Mouse (Mus musculus): ENCODE data around the gene Erbb2. TPM values are rescaled to one million over a fixed set of nuclear protein-coding genes. Genes with fewer than 3 reads are reported as not detected.
A peak's percentile ranks its signal among the peaks of the same experiment; 100 is the strongest.

Gene Erbb2
- polyA plus RNA-seq, 1 experiment = 29.2 TPM

GRCm38 (mm10) chr11:98418939-98419547 lies 6.8 kb downstream of the Erbb2 start:
- DNase-seq (ENCODE audit: low spot score) = no peak

- no peak for DNase-seq (ENCODE audit: low spot score)
Measured at GRCm38 (mm10) chr11:98426592-98426991, 14.3 kb downstream of the Erbb2 start.

GRCm38 (mm10) chr11:98428436-98428835 lies 16.2 kb downstream of the Erbb2 start:
- no peak for DNase-seq (ENCODE audit: low spot score)

- DNase-seq (ENCODE audit: low spot score) = no peak
Measured at GRCm38 (mm10) chr11:98431743-98432502, 19.7 kb downstream of the Erbb2 start.

- no peak for DNase-seq (ENCODE audit: low spot score)
Measured at GRCm38 (mm10) chr11:98435723-98436122, 23.5 kb downstream of the Erbb2 start.

- DNase-seq (ENCODE audit: low spot score) = no peak
Measured at GRCm38 (mm10) chr11:98437441-98437840, 25.2 kb downstream of the Erbb2 start.

- peak; percentile 98 for DNase-seq (ENCODE audit: low spot score)
Measured at GRCm38 (mm10) chr11:98438331-98439158, 26.3 kb downstream of the Erbb2 start, which contains the start of gene Mien1. Gene Mien1, minus strand, starts transcription at chr11:98438991.

- no peak for DNase-seq (ENCODE audit: low spot score)
Measured at GRCm38 (mm10) chr11:98443688-98444087, 31.4 kb downstream of the Erbb2 start.

GRCm38 (mm10) chr11:98445238-98445637 lies 33.0 kb downstream of the Erbb2 start:
- DNase-seq (ENCODE audit: low spot score) = no peak

GRCm38 (mm10) chr11:98445679-98446078 lies 33.4 kb downstream of the Erbb2 start:
- no peak for DNase-seq (ENCODE audit: low spot score)

- DNase-seq (ENCODE audit: low spot score) = no peak
Measured at GRCm38 (mm10) chr11:98446213-98446561, 33.9 kb downstream of the Erbb2 start, which contains the start of gene Grb7. Gene Grb7, plus strand, starts transcription at chr11:98446394.

GRCm38 (mm10) chr11:98446562-98447474 lies 34.5 kb downstream of the Erbb2 start:
- no peak for DNase-seq (ENCODE audit: low spot score)

- no peak for DNase-seq (ENCODE audit: low spot score)
Measured at GRCm38 (mm10) chr11:98447475-98447834, 35.2 kb downstream of the Erbb2 start.

- DNase-seq (ENCODE audit: low spot score) = no peak
Measured at GRCm38 (mm10) chr11:98448191-98448790, 36.0 kb downstream of the Erbb2 start.

GRCm38 (mm10) chr11:98449419-98449818 lies 37.1 kb downstream of the Erbb2 start:
- no peak for DNase-seq (ENCODE audit: low spot score)

- no peak for DNase-seq (ENCODE audit: low spot score)
Measured at GRCm38 (mm10) chr11:98449921-98450771, 37.9 kb downstream of the Erbb2 start.

GRCm38 (mm10) chr11:98455484-98455883 lies 43.2 kb downstream of the Erbb2 start:
- DNase-seq (ENCODE audit: low spot score) = no peak

GRCm38 (mm10) chr11:98456545-98456944 lies 44.3 kb downstream of the Erbb2 start:
- DNase-seq (ENCODE audit: low spot score) = no peak

GRCm38 (mm10) chr11:98456945-98457344 lies 44.7 kb downstream of the Erbb2 start:
- DNase-seq (ENCODE audit: low spot score) = no peak
